16 mouse cellular contexts compared by ENCODE assay signal in the genomic region with DNA sequence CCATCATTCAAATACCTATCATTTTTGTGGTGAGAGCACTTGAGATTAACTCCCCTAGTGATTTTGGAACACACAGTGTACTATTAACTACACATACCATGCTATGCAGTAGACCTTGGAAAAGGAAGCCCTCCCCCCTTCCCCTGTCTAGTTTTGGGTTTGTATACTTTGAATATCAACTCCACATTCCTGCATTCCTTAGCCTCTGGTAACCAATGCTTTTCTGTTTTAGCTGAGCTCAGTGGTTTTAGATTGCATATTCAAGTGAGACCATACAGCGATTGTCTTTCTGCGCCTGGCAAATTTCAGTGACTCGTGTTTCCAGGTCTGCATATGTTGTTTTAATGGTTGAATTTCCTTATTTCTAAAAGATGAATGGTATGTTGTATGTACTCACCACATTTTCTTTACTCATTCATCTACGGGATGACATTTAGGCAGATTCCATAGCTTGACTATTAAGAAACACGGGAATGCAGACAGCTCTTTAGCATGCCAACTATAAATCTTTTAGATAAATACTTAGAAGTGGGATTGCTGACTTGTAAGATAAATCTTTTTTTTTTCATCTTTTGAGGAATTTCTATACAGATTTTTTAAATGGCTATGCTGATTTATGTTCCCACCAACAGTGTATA.
DNase-seq lines count a peak whose midpoint lies in the region; ATAC-seq and TF ChIP-seq lines count a peak whose summit lies in the region.
"Had no signal": no experiment of that assay in that cellular context is flagged by ENCODE, and none has a peak within 500 bp of the region (broad histone marks: within the 10 kb centered on the region; RNA-seq: fewer than 3 reads in every experiment).

No protein-coding gene starts in this region.

- DNase-seq in intestine, embryonic 14.5 days (ENCODE audit: low spot score) = no peak
- DNase-seq in stomach, postnatal 0 days (ENCODE audit: low spot score) = no peak
- no peak for DNase-seq in gastrocnemius, postnatal 14 days
- no peak for DNase-seq in adrenal gland, adult 18-20 months (ENCODE audit: low spot score in 2 of 2)
- DNase-seq in left cerebral cortex, adult 18-20 months (ENCODE audit: low spot score in 2 of 2) = no peak
- DNase-seq: cerebellum, adult 11 months; heart, postnatal 14 days; right cerebral cortex, adult 18-20 months; spleen, adult 18-20 months had no signal

- H3K4me3 ChIP-seq in intestine, embryonic 14.5 days (ENCODE audit: low read depth, low read length) = no peak overlapping the region
- no peak overlapping the region for H3K4me3 ChIP-seq in intestine, postnatal 0 days (ENCODE audit: low read depth, low read length)
- no peak overlapping the region for H3K4me3 ChIP-seq in stomach, embryonic 14.5 days (ENCODE audit: low read depth, low read length)
- no peak overlapping the region for H3K4me3 ChIP-seq in stomach, postnatal 0 days (ENCODE audit: low read depth, low read length)
- no peak overlapping the region for H3K4me3 ChIP-seq in embryonic fibroblast, embryonic 13.5 days (ENCODE audit: insufficient read depth, low read length)
- H3K4me3 ChIP-seq: liver, embryonic 12.5 days; neural tube, embryonic 15.5 days had no signal

- H3K27ac ChIP-seq in intestine, embryonic 14.5 days (ENCODE audit: low read depth) = 0 out of 2 replicates have a peak overlapping the region, but pooled peaks have one; percentile 1
- no peak overlapping the region for H3K27ac ChIP-seq in intestine, postnatal 0 days (ENCODE audit: low read depth, low read length)
- H3K27ac ChIP-seq in stomach, embryonic 14.5 days (ENCODE audit: low read length) = no peak overlapping the region
- H3K27ac ChIP-seq in stomach, postnatal 0 days (replicated peaks) = no peak overlapping the region
- peak overlapping the region; percentile 88 for H3K27ac ChIP-seq in embryonic fibroblast, embryonic 13.5 days (ENCODE audit: insufficient read depth, low read length)
- H3K27ac ChIP-seq: liver, embryonic 12.5 days; neural tube, embryonic 15.5 days had no signal

- TF ChIP-seq POLR2A in embryonic fibroblast, embryonic 13.5 days (IDR thresholded peaks at IDR 0.05; ENCODE audit: low read depth, low read length) = no peak

- H3K9me3 ChIP-seq in intestine, embryonic 14.5 days (ENCODE audit: control insufficient read depth, low read length) = no peaks in the 10 kb centered on the region
- no peaks in the 10 kb centered on the region for H3K9me3 ChIP-seq in intestine, postnatal 0 days (ENCODE audit: control insufficient read depth)
- no peaks in the 10 kb centered on the region for H3K9me3 ChIP-seq in stomach, embryonic 14.5 days (ENCODE audit: control insufficient read depth, low read depth, low read length)
- no peaks in the 10 kb centered on the region for H3K9me3 ChIP-seq in stomach, postnatal 0 days (ENCODE audit: control insufficient read depth, low read length)
- H3K9me3 ChIP-seq: G1E; liver, embryonic 12.5 days; neural tube, embryonic 15.5 days had no signal

- peaks cover 6% of the 10 kb centered on the region for H3K4me1 ChIP-seq in intestine, embryonic 14.5 days (replicated peaks; ENCODE audit: control insufficient read depth, insufficient read depth, low read length)
- H3K4me1 ChIP-seq in intestine, postnatal 0 days (replicated peaks; ENCODE audit: control insufficient read depth, insufficient read depth, low read length) = no peaks in the 10 kb centered on the region
- no peaks in the 10 kb centered on the region for H3K4me1 ChIP-seq in stomach, embryonic 14.5 days (ENCODE audit: control insufficient read depth, insufficient read depth, low read length)
- H3K4me1 ChIP-seq in stomach, postnatal 0 days (replicated peaks; ENCODE audit: control insufficient read depth, insufficient read depth) = no peaks in the 10 kb centered on the region
- H3K4me1 ChIP-seq in embryonic fibroblast, embryonic 13.5 days (ENCODE audit: control insufficient read depth, insufficient read depth, low read length) = peaks cover 6% of the 10 kb centered on the region
- H3K4me1 ChIP-seq: liver, embryonic 12.5 days; neural tube, embryonic 15.5 days had no signal

- 23% methylated on average over 5 of the region's 5 CpGs for WGBS in intestine, embryonic 14.5 days
- WGBS in intestine, postnatal 0 days = 52% methylated on average over 5 of the region's 5 CpGs
- WGBS in stomach, embryonic 14.5 days = 19% methylated on average over 5 of the region's 5 CpGs
- 23% methylated on average over 5 of the region's 5 CpGs for WGBS in stomach, postnatal 0 days

- H3K27me3 ChIP-seq in intestine, embryonic 14.5 days (replicated peaks; ENCODE audit: control insufficient read depth, insufficient read depth, low read length) = no peaks in the 10 kb centered on the region
- no peaks in the 10 kb centered on the region for H3K27me3 ChIP-seq in intestine, postnatal 0 days (replicated peaks; ENCODE audit: control insufficient read depth, insufficient read depth, low read length)
- H3K27me3 ChIP-seq in stomach, embryonic 14.5 days (ENCODE audit: control insufficient read depth, insufficient read depth, low read length) = no peaks in the 10 kb centered on the region
- no peaks in the 10 kb centered on the region for H3K27me3 ChIP-seq in stomach, postnatal 0 days (ENCODE audit: control insufficient read depth, insufficient read depth, low read length)
- H3K27me3 ChIP-seq: liver, embryonic 12.5 days; neural tube, embryonic 15.5 days had no signal

- no peak for TF ChIP-seq EP300 in stomach, postnatal 0 days (optimal IDR thresholded peaks at IDR 0.05)

- H3K4me2 ChIP-seq in intestine, embryonic 14.5 days (ENCODE audit: low read length) = no peak overlapping the region
- H3K4me2 ChIP-seq in intestine, postnatal 0 days (replicated peaks; ENCODE audit: low read depth) = no peak overlapping the region
- no peak overlapping the region for H3K4me2 ChIP-seq in stomach, embryonic 14.5 days (replicated peaks; ENCODE audit: low read depth, low read length)
- H3K4me2 ChIP-seq in stomach, postnatal 0 days (replicated peaks; ENCODE audit: low read depth) = no peak overlapping the region
- H3K4me2 ChIP-seq: liver, embryonic 12.5 days; neural tube, embryonic 15.5 days had no signal

- intact Hi-C loops in gastrocnemius, postnatal 14 days (cut with DNase I; ENCODE audit: low total_unique reads) = no loop called here

- H3K9ac ChIP-seq in intestine, embryonic 14.5 days (ENCODE audit: low read length) = no peak overlapping the region
- H3K9ac ChIP-seq in intestine, postnatal 0 days (ENCODE audit: low read depth, low read length) = no peak overlapping the region
- no peak overlapping the region for H3K9ac ChIP-seq in stomach, embryonic 14.5 days (replicated peaks; ENCODE audit: low read depth, low read length)
- no peak overlapping the region for H3K9ac ChIP-seq in stomach, postnatal 0 days (ENCODE audit: low read length)
- H3K9ac ChIP-seq: liver, embryonic 12.5 days; neural tube, embryonic 15.5 days had no signal

- no peaks in the 10 kb centered on the region for H3K36me3 ChIP-seq in intestine, embryonic 14.5 days (ENCODE audit: control insufficient read depth, insufficient read depth, low read length)
- no peaks in the 10 kb centered on the region for H3K36me3 ChIP-seq in intestine, postnatal 0 days (ENCODE audit: control insufficient read depth, insufficient read depth)
- no peaks in the 10 kb centered on the region for H3K36me3 ChIP-seq in stomach, embryonic 14.5 days (ENCODE audit: control insufficient read depth, insufficient read depth, low read length)
- H3K36me3 ChIP-seq in stomach, postnatal 0 days (ENCODE audit: control insufficient read depth, insufficient read depth, low read length) = no peaks in the 10 kb centered on the region
- H3K36me3 ChIP-seq: G1E; liver, embryonic 12.5 days; neural tube, embryonic 15.5 days had no signal

- ATAC-seq in intestine, embryonic 14.5 days (replicated peaks; ENCODE audit: low FRiP score, low TSS enrichment, low read depth) = peak; percentile 81
- no peak for ATAC-seq in intestine, postnatal 0 days
- peak; percentile 71; the same call in 1 of the 2 replicates for ATAC-seq in stomach, embryonic 14.5 days (ENCODE audit: insufficient number of reproducible peaks, insufficient read depth, low FRiP score, low read depth)
- ATAC-seq in stomach, postnatal 0 days (ENCODE audit: low FRiP score, low TSS enrichment) = no peak
- ATAC-seq: hindbrain, embryonic 16.5 days; liver, embryonic 12.5 days had no signal

- no peak for TF ChIP-seq CTCF in intestine, postnatal 0 days (IDR thresholded peaks at IDR 0.05; ENCODE audit: low read depth)
- no peak for TF ChIP-seq CTCF in stomach, postnatal 0 days (IDR thresholded peaks at IDR 0.05; ENCODE audit: low read depth)
- TF ChIP-seq CTCF in embryonic fibroblast, embryonic 13.5 days (IDR thresholded peaks at IDR 0.05; ENCODE audit: borderline replicate concordance, insufficient read depth, low read length) = no peak

Comparison
In these comparisons a context has a peak if more than half of its experiments do, and no peak if none do; other contexts are left out.
1. ATAC-seq: peak in intestine, embryonic 14.5 days (single experiment) and stomach, embryonic 14.5 days (single experiment); none in intestine, postnatal 0 days (single experiment) and stomach, postnatal 0 days (single experiment).
2. H3K27ac ChIP-seq: peak in intestine, embryonic 14.5 days (single experiment) and embryonic fibroblast, embryonic 13.5 days (single experiment); none in intestine, postnatal 0 days (single experiment), stomach, embryonic 14.5 days (single experiment) and stomach, postnatal 0 days (single experiment).